Mouse (Mus musculus) 3134 (cell line): ENCODE measurements around the gene Rap1gap.

Experiments
- DNase-seq: peaks from one replicate; pipeline ENCODE4 v3.0.0-alpha.2; 2011; ENCODE audit warnings: low spot score; ENCODE audit not compliant: insufficient read length; ENCODE audit errors: extremely low read depth

Rap1gap gene

DNA sequence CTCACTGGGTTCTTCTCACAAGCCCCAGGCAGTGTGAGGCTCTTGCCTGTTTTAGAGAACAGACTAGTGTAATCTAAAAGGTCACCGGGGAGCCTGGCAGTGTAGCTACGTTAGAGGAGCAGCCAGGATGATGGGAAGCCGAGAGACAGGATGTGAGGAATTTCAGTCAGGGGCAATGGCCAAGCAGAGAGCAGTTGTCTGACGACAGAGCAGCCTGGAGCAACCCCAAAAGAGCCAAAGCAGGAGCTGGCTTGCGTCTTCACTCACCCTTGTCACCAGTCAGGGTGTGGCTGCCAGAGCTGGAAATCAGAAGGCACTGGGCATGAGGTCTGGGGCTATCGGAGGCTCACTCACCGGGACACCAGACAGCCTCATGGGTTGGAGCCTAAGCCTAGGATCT lies 105.1 kb downstream of the Rap1gap start:
- no peak for DNase-seq

- DNase-seq = no peak
These were observed 106.5 kb downstream of the Rap1gap start for GRCm38 (mm10) chr4:137770901-137771612.

- DNase-seq = no peak
These were observed 107.2 kb downstream of the Rap1gap start for GRCm38 (mm10) chr4:137771749-137772148.

GRCm38 (mm10) chr4:137772438-137773056 lies 108.0 kb downstream of the Rap1gap start:
- DNase-seq = no peak

GRCm38 (mm10) chr4:137773369-137773899 lies 108.9 kb downstream of the Rap1gap start:
- no peak for DNase-seq

DNA sequence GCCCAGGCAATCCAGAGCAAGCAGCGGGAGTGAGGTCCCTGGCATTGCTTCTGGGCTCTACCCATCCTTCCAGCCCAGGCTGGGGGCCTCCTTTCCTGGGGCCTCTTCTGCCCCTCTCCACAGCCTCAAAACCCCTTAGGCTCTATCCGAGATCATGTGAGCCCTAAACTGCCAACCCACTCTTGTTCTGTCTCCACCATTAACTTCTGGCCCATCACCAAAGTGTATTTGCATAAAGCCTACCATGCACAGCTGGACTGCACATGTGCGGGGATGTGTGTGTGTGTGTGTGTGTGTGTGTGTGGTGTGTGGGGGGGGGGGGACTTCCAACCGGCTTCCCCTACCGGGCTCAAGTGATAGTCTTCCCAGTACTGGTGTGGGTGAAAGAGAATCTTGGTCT lies 109.5 kb downstream of the Rap1gap start:
- DNase-seq = no peak

DNA sequence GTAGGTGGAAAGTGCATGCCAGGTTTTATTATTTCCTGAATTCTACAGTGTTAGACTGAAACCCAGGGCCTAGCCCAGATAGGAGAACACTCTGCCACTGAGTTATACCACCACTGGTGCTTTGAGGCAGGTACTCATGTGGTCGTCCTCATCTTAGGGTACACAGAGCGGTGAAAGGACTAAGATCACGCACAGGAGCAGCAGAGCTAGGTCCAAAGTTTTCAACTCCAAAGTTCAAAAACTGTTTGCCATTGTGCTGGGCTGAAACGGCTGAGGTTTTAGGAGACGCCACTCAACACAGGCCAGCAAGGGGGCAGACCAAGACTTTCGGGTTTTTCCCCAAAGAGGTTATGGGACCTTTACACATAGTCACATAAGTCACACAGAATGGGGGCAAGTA lies 110.0 kb downstream of the Rap1gap start:
- DNase-seq = no peak

DNA sequence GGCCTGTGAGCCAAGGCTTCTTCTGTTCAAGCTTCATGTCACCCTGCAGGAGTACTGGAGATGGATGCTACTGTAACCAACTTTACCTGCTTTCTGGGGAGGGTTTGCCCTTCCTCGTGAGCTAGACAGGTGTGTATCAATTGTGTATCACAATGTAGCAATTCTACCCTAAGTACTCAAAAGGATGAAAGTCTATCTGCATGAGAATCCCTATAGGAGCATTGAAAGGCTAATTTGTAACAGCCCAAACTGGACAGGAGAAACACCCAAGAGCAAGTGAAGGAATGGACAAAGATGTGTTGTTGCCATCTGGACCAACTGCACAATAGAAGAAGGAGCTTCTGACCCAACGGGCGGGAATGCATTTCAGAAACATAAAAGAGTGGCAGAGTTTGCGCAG lies 113.3 kb downstream of the Rap1gap start:
- DNase-seq = no peak

- no peak for DNase-seq
These were observed 114.1 kb downstream of the Rap1gap start for GRCm38 (mm10) chr4:137778397-137779184.
